Mouse (Mus musculus) lung, postnatal 25 days (tissue): ENCODE measurements around the gene Mtm1.
A peak's percentile ranks its signal among the peaks of the same experiment; 100 is the strongest.
"Not testable (repeated sequence)": the region's sequence is repeated elsewhere in the genome, so short reads cannot be mapped to it uniquely, and the experiment has no call there.

Experiments
- DNase-seq: peaks from one replicate; pipeline ENCODE4 v3.0.0; 2022; ENCODE audit warnings: low spot score

Mtm1 gene

DNA sequence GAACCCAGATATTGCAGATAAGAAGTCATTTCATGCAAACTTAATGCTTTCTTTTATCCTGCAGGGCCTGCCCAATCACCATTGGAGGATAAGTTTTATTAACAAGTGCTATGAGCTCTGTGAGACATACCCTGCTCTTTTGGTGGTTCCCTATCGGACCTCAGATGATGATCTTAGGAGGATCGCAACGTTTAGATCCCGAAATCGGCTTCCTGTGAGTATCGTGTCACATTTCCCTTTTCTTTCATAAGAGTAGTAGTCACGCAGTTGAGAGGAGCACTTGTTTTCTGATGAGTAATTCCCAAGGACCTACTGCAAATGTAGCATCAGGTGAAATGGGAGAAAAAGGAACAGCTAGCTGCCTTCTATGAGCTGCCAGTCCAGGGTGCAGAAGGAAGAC, 76.5 kb downstream of the Mtm1 start:
- DNase-seq = no peak

DNA sequence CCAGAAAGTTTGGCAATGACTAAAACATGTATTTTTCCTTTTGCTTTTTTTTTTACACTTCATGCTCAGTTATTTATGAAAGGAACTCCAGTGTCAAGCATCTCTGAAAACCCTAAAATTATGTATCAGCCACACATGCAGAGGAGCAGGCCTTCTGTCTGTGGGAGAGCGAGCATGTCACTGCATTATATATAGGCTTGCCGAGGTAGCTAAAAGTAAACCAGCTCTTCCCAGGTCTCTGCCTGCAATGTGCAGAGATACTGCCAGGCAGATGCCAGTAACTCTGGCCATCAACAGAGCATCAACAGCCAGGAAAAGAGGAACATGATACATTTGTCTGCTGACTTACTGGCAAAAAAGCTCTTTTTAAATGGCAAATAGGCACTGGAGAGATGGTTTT, 83.6 kb downstream of the Mtm1 start:
- no peak for DNase-seq

- no peak for DNase-seq
These were observed 85.4 kb downstream of the Mtm1 start for GRCm38 (mm10) chrX:71296005-71296404.

DNA sequence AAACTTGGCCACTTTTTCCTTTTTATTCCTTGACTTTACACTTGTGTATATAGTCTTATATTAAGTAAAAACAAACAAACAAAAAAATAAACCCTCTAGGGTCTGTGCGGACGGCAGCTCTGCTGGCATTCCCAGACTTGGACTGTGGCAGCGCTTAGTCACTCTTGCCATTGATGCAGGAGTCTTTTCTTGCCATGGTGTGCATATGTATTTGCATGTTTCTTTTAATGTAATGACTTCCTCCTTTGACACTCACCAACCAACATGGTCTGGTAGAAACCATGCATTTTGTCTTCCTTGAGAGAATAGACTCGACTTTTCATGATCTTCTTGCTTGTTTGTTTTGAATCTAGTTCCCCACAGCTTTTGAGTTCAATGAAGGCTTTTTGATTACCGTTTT, 91.6 kb downstream of the Mtm1 start:
- DNase-seq = no peak

DNA sequence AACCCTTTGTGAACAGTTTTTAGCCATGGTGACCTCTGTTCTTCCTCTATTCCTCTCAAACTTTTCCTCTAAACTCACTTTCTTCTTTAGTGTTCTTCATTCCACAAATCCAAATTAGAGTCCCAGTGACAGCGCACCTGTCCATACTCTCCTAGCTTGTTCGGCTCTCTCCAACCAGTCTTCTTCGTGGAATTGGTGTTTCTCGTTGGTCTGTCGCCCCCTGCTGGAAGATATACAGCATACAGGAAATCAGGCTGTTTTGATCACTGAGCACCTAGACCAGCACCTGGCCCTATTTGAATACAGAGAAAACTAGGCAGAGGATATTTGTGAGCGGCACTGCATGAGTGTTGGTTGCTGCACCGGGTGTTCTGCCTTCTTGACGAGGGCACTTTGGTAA, 100.7 kb downstream of the Mtm1 start:
- peak; percentile 50 for DNase-seq

- no peak for DNase-seq
These were observed 103.8 kb downstream of the Mtm1 start for GRCm38 (mm10) chrX:71314380-71314779.

- DNase-seq = no peak
These were observed 141.5 kb downstream of the Mtm1 start for GRCm38 (mm10) chrX:71352033-71352432.

DNA sequence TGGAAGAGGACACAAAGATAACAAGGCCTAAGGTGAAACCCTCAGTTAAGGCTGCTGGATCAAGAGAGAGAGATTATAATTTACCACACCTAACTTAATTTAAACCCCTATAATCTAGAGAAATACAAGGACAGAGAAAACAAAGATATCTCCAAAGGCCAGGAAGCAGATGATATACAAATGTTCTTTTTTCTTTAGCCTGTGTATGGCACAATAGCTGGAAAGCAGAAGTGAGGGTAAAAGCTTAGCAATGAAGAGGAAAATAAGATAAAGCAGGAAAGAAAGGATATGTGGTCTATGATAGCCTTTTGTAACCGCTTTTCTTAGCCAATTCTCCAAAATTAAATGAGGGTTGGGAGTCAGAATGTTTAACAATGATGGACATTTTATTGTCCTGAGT, 144.8 kb downstream of the Mtm1 start:
- no peak for DNase-seq

GRCm38 (mm10) chrX:71361793-71362192, 151.2 kb downstream of the Mtm1 start:
- DNase-seq = not testable (repeated sequence)

DNA sequence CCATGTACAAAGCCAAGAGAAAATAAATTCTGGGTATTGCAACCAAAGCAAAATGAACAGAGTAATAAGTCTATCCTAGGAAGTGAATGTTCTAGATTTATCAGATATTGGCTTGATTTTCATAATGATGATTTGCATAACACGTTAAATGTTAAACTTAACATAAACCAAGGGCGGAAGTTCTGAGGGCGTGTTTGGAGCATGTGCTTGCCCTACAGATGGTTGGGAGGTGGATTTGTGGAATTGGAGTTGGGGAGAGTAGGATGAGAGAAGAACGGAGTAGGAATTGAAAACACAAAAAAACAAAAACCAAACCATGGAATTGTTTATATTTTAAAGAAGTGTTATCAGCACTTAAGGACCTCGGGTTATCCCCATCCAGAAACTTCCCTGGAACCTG, 153.5 kb downstream of the Mtm1 start:
- DNase-seq = no peak

- peak; percentile 83 for DNase-seq
These were observed 154.0 kb downstream of the Mtm1 start, which contains the start of gene Mtmr1 for GRCm38 (mm10) chrX:71364554-71364991. Gene Mtmr1 (plus strand): TSS chrX:71364760.

GRCm38 (mm10) chrX:71365011-71365410, 154.4 kb downstream of the Mtm1 start:
- DNase-seq = no peak
